ENCODE assay signal across 8 mouse cellular contexts in the genomic region with DNA sequence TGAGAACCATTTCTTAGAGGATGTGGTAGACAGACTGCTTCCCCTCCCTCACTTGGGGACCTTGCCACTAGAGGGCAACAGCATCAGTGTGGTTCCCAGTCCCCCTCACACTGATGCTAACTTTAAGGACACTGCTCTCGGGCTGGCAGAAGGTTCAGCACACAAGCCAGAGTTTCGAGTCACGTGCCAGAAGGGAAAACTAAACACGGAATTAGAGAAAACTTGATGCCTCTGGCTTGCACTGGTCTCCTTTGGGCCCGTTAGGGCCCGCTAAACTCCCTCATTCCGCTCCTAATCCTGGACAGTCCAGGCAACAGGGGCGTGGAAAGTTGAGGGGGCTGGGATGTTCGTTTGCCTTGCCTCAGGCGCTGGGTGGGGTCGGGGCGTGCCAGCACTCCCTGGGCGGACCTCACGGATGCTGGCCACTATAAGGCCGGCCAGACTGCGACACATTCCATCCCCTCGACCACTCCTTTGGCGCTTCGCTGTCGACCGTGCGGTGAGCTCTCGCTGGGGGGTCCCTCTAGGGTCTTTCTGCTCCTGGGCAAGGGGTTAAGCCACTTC. TPM values are rescaled to one million over a fixed set of nuclear protein-coding genes. Genes with fewer than 3 reads are reported as not detected.
A peak's percentile ranks its signal among the peaks of the same experiment; 100 is the strongest.
DNase-seq lines count a peak whose midpoint lies in the region; ATAC-seq and TF ChIP-seq lines count a peak whose summit lies in the region.

Gene S100a6 (plus strand): TSS at position 155 of the 564 bp plus-strand sequence.

- peak; percentile 59 to 80 for DNase-seq in CD8-positive naive resting alpha-beta T cell, adult 2 months (ENCODE audit: low read depth in 2 of 2, low spot score in 2 of 2)
- DNase-seq in adrenal gland, adult 8-10 months: peak; percentile 28
- DNase-seq in heart, postnatal 25 days (ENCODE audit: low spot score): peak; percentile 69
- DNase-seq in large intestine, adult 2 months (ENCODE audit: low read depth, low spot score): no peak
- peak; percentile 83 for DNase-seq in lung, embryonic 14.5 days
- peak; percentile 82 to 92 for DNase-seq in urinary bladder, adult 18-20 months (ENCODE audit: low spot score in 2 of 2)

- intact Hi-C loops in heart, postnatal 25 days (cut with DNase I): loop anchor here (5.0 to 10.0 kb wide), 2 partner anchors 101 to 198 kb away; partner anchors contain the start of genes S100a1 and S100a13

- H3K9me3 ChIP-seq in forebrain, embryonic 12.5 days: no peaks in the 10 kb centered on the region; the same call in 1 of the 2 replicates
- no peaks in the 10 kb centered on the region for H3K9me3 ChIP-seq in lung, embryonic 14.5 days (ENCODE audit: low read depth, low read length)

- peak; percentile 76 for ATAC-seq in forebrain, embryonic 12.5 days (ENCODE audit: low FRiP score)
- peak; percentile 85 for ATAC-seq in lung, embryonic 14.5 days (ENCODE audit: insufficient read depth)
- ATAC-seq in neutrophil, adult 5-6 weeks (ENCODE audit: extremely low read depth, insufficient number of reproducible peaks, low FRiP score, poor library complexity, severe bottlenecking): peak; percentile 78

- H3K4me2 ChIP-seq in forebrain, embryonic 12.5 days: peak within 1 kb of the TSS; percentile 65
- peak within 1 kb of the TSS; percentile 67 for H3K4me2 ChIP-seq in lung, embryonic 14.5 days

- TF ChIP-seq CTCF in lung, embryonic 14.5 days (IDR thresholded peaks at IDR 0.05; ENCODE audit: low read depth): peak; percentile 83

- no peak within 1 kb of the TSS for H3K27ac ChIP-seq in forebrain, embryonic 12.5 days
- no peak within 1 kb of the TSS for H3K27ac ChIP-seq in lung, embryonic 14.5 days (ENCODE audit: low read depth)

- peaks cover 6% of the 10 kb centered on the region for H3K4me1 ChIP-seq in forebrain, embryonic 12.5 days
- H3K4me1 ChIP-seq in lung, embryonic 14.5 days (ENCODE audit: insufficient read depth): no peaks in the 10 kb centered on the region; the same call in 1 of the 2 replicates

- 1% methylated on average over 23 of the region's 23 CpGs for WGBS in forebrain, embryonic 12.5 days
- WGBS in large intestine, adult 2 months: 2% methylated on average over 23 of the region's 23 CpGs
- WGBS in lung, embryonic 14.5 days: under 1% methylated on average over 23 of the region's 23 CpGs

- H3K9ac ChIP-seq in forebrain, embryonic 12.5 days: peak within 1 kb of the TSS; percentile 45
- peak within 1 kb of the TSS; percentile 50 for H3K9ac ChIP-seq in lung, embryonic 14.5 days

- no peaks in the 10 kb centered on the region for H3K36me3 ChIP-seq in forebrain, embryonic 12.5 days (replicated peaks)
- no peaks in the 10 kb centered on the region for H3K36me3 ChIP-seq in lung, embryonic 14.5 days (ENCODE audit: insufficient read depth)

- H3K27me3 ChIP-seq in forebrain, embryonic 12.5 days: peaks cover 21% of the 10 kb centered on the region
- no peaks in the 10 kb centered on the region for H3K27me3 ChIP-seq in lung, embryonic 14.5 days (ENCODE audit: insufficient read depth, low read length)

- peak within 1 kb of the TSS; percentile 34 for H3K4me3 ChIP-seq in forebrain, embryonic 12.5 days (replicated peaks)
- peak within 1 kb of the TSS; percentile 32 for H3K4me3 ChIP-seq in lung, embryonic 14.5 days (ENCODE audit: low read depth, low read length)

RNA-seq across cellular contexts. Expression of gene S100a6, which starts in this region (rescaled TPM):
- total RNA-seq in adrenal gland, adult 8-10 months (2022): 10 to 100 TPM; 57.0 to 92.3 (median 67.2) TPM
- polyA plus RNA-seq in forebrain, embryonic 12.5 days (2016; fragmentation: Nextera tagmentation; extraction: Ambion mirVana): 20.1 and 22.2 TPM in 2 replicates
- total RNA-seq in heart, postnatal 25 days (2021): 10 to 100 TPM; 70.8 to 84.4 TPM
- 345 and 383 TPM in 2 replicates for polyA plus RNA-seq in large intestine, adult 2 months (2012; rRNA removed)
- 84.2 and 100 TPM in 2 replicates for polyA plus RNA-seq in lung, embryonic 14.5 days (2014; fragmentation: Nextera tagmentation; extraction: Ambion mirVana)
- total RNA-seq in neutrophil, adult 5-6 weeks (2017): 1,146 and 1,580 TPM in 2 replicates

Comparison
In these comparisons a context has a peak if more than half of its experiments do, and no peak if none do; other contexts are left out.
1. RNA of gene S100a6 (total RNA-seq): 1,146 to 1,580 TPM in neutrophil, adult 5-6 weeks; 70.8 to 84.4 TPM in heart, postnatal 25 days and 57.0 to 92.3 TPM in adrenal gland, adult 8-10 months; every median in the first group is over 10 times any median in the second.
2. Peak in every context shown above with its lines, with median percentiles within 50 percentile points of each other: ATAC-seq.